Mouse (Mus musculus) thymus, adult 2 months (tissue): ENCODE data around the gene Cdh22.

Experiments used
- CTCF ChIP-seq: fragments of 200-500 bp; IDR thresholded peaks from 2 replicates; pipeline ENCODE4 v1.5.1; 2012; ENCODE audit warnings: mild to moderate bottlenecking, control low read depth, low read length, moderate library complexity, borderline replicate concordance; ENCODE audit not compliant: control insufficient read depth, poor library complexity, insufficient read depth; ENCODE audit errors: extremely low read depth
- POLR2A ChIP-seq: fragments of 200-500 bp; IDR thresholded peaks from 2 replicates; pipeline ENCODE4 v1.6.1; 2012; ENCODE audit warnings: mild to moderate bottlenecking, low read length, control low read depth, moderate library complexity; ENCODE audit not compliant: control insufficient read depth, poor library complexity, insufficient read depth; ENCODE audit errors: extremely low read depth

DNA sequence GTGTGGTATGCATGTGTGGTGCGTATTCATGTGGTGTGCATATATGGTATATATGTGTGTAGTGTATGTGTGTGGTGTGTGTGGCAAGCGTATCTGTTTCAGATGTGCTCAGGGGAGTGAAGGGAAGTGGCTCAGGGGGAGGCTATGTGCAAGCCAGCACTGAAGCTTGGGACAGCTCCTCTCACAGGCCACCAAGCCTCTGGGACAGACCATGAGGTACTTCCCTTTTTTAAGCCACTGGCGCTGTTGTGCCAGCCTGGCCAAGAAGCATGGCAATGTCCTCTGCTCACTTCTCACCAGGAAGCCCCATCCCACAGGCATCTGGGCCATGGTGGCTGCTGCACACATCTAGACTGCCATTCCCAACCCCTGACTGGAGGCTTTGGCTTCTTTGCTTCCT is 131.7 kb downstream of the Cdh22 start:
- TF ChIP-seq CTCF (no peak), POLR2A (no peak)
